Mouse (Mus musculus) thymus, adult 18-20 months (tissue): ENCODE data around the gene Spata21.

Experiments
- DNase-seq, 2 experiments: peaks; one replicate each; pipeline ENCODE4 v3.0.0; 2022; ENCODE audit warnings: mixed read lengths in 2 of 2

Spata21 gene

DNA sequence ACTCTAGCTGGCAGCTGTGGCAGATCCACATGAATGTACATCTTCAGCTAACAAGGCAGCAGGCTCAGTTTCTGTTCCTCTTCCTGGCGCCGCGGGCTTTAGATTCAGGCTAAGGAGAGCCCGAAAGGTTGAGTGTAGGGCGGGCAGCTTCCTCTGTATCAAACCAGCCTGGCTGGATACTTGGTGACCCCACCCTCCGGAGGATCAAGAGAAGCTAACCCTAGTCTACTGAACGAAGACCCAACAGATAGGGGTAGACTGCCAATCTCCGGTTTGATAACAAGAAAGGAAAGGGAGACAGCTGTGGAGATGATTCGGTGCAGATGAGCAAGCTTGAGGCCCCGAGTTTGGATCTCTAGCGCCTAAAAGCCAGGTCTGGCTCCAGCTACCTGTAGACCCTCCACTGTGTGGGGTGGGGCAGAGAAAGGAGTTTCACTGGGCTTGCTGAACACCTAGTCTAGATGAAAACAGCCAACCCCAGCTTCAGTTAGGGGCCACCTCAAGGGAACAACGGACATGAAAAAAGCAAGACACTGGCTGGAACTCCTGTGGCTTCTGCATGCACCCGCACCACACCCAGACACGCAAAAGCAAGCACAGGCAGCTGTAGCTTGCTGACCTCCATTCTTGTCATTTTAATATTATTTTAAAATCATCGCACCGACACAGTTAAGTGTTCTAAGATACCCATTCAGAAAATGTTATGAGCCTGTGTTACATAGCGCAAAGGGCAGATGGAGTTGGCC lies 11.2 kb upstream of the Spata21 start:
- no peak for DNase-seq

GRCm38 (mm10) chr4:141077681-141078509 lies 10.2 kb upstream of the Spata21 start, which contains the start of gene Necap2:
Gene Necap2, minus strand, starts transcription at chr4:141078357.
- peak; percentile 90 to 91 for DNase-seq

GRCm38 (mm10) chr4:141078510-141079137 lies 9.5 kb upstream of the Spata21 start:
- DNase-seq: no peak

- no peak for DNase-seq
Measured at GRCm38 (mm10) chr4:141086862-141087261, 1.3 kb upstream of the Spata21 start.

DNA sequence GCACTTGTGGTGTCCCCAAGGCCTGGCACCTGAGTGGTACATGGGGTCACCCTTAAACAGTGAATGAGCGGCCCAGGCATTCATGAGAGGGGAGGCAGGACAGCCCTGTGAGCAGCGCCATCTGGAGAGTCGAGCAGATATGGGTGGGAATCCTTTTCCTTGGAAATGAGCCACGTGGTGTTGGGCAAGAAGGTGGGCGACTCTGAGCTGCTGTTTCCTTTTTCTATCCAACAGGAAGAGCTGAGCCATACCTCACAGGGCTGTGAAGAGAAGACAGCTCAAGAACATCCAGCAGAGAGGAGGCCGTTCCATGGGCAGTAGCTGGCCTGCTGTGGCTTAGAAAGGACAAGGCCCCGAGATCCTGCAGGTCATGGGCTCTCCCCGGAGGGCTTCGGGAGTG lies 581 bp downstream of the Spata21 start:
- no peak for DNase-seq

DNA sequence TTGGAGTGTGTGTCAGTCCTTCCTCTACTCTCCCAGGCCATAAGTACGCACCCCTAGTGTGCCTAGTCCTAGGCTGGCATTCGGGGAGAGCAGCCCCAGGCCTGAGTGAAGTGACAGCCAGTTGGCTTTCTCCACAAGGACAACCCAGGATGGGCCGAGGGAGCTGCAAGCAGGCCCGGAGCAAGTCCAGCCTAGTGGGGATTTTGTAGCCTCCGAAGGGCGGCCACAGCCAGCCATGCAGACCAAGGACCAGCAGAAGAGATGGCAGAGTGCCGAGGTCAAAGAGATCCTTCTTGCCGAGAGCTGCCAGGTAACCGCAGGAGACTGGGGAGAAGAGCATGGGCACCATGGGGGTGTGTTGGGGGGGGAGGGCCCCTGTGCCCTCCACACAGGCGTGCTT lies 6.9 kb downstream of the Spata21 start:
- DNase-seq: no peak

- DNase-seq: no peak
Measured at GRCm38 (mm10) chr4:141096710-141097109, 8.6 kb downstream of the Spata21 start.

GRCm38 (mm10) chr4:141098935-141099334 lies 10.8 kb downstream of the Spata21 start:
- DNase-seq: no peak

GRCm38 (mm10) chr4:141099956-141100355 lies 11.8 kb downstream of the Spata21 start:
- DNase-seq: no peak

DNA sequence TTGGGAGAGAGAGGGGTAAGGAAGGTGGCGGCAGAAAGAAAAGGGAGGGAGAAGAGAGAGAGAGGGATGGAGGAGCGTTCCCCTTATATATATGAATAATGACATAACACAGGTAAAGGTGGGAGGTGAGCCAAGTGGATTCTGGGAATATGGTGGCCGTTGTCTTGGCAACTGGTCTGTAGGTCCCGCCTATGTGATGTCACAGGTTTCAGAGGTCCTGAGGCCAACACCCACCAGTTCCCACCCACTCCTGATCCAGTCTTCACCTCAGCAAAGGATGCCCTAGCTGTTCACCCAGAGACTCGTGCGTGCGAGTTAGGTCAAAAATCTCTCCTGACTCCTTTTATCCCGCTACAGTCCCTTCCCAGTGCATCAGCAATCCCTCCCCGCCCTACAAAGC lies 13.2 kb downstream of the Spata21 start:
- no peak for DNase-seq

GRCm38 (mm10) chr4:141101855-141102254 lies 13.7 kb downstream of the Spata21 start:
- no peak for DNase-seq

DNA sequence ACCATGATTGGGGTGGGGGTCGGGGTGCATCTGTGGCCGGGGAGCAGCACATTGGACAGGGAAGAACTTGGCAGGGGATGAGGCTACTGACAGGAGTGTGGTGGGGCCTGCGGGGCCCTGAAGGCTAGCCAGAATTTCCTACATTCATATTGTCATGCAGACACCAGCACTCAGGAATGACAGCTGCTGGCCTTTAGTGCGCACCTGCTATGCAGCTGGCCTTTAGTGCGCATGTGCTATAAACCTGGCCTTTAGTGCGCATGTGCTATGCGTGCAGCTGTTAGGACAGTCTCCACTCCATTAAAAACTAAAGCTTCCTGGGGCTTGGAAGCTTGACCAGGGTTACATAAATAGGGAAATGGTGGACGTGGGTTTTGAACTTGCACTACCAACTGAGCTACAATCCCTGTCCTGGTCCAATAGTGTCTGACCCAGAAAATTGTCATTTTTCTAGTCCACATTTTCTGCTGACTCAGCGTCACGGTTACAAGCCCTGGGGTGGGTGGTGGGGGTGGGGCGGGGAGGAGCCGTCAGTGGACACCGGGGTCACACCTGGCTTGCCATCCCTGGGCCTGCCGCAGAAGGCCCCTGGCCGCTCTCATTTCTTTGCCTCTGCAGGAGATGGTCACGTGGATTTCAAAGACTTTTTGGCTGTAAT lies 18.5 kb downstream of the Spata21 start:
- DNase-seq: no peak

DNA sequence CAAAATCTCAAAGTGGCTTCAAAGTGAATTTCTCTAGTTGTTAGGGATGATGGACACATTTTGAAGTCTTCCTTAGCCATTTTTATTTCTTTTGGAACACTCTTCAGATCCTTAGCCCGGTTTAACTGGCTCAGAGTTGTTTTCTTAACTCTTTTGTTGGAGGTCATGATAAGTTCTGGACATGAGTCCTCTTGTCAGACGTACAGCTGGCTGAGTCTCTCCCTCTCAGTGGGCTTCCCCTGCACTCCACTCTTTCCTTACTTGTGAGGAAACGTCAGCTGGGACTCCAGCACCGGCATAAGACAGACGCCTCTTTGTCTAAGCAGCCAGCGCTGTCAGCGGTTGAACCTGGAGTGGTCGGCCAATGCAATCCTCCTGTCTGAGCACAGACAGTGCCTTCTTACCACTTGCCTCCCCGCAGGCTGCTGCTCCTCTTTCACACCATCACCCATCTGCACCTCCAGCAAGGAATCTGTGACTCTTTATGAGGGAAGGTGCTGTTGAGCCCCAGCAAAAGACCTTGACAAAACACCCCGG lies 20.1 kb downstream of the Spata21 start:
- no peak for DNase-seq

GRCm38 (mm10) chr4:141113831-141114230 lies 25.7 kb downstream of the Spata21 start:
- DNase-seq: no peak

DNA sequence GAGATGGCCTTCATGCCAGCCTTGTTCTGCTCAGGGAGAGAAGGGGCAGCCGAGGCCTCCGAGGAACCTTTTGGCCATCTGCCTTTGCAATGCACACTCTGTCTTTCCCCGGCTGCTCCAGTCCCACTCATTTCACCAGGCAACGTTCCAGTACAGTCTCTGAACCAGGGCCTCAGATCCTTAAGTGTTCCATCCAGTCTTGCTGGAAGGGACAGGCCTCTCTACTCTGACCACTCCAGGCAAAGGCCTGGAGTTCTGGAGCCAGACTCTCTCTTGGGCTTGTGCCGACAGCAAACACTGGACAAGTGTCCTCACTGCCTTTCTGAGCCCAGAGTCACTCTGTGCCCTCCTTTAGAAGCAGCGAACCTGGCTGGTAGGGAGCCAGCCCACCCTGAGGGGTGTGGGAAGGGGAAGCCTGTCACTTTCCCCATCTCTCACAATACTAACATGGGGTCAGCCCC lies 26.4 kb downstream of the Spata21 start:
- no peak for DNase-seq

- DNase-seq: no peak
Measured at GRCm38 (mm10) chr4:141115398-141115797, 27.3 kb downstream of the Spata21 start.

- no peak for DNase-seq
Measured at GRCm38 (mm10) chr4:141118691-141119090, 30.6 kb downstream of the Spata21 start.

DNA sequence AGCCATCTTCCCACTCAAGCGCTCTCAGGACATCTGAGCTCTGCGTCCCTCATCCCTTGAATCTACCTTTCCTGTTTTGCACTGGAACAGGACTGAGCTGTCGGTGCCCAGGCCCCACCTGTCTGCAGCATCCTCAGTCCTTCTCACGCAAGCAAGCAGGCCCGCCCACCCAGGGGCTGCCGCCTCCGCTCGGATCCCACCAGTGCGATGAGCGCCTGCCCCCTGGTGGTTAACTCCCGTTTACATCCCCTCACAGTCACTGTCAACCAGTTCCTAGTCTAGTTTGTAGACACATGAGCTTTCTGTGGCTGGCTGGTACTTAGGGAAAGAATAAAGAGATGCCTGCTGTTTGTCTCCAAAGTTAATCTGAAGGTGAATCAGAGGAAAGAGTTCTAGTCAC lies 32.6 kb downstream of the Spata21 start:
- no peak for DNase-seq

DNA sequence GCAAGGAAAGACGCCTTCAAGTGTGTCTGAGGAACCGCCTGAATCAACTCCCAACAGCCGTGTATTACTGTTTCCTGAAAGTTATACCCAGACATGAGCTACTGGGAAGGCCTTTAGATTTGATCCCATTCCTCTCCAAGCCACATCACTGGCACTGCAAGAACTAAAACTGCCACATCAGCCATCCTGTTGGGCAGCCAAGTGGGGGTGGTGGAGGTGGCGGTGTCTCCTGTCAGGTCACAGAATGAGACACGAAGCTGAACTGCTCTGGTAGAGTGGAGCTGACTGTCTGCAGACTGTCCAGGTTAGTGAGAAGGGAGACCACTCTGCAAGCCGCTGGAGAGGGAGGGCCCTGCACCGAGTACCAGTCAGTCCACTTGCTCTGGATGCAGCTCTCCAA lies 34.5 kb downstream of the Spata21 start:
- DNase-seq: no peak

- no peak for DNase-seq
Measured at GRCm38 (mm10) chr4:141123065-141123464, 34.9 kb downstream of the Spata21 start.

DNA sequence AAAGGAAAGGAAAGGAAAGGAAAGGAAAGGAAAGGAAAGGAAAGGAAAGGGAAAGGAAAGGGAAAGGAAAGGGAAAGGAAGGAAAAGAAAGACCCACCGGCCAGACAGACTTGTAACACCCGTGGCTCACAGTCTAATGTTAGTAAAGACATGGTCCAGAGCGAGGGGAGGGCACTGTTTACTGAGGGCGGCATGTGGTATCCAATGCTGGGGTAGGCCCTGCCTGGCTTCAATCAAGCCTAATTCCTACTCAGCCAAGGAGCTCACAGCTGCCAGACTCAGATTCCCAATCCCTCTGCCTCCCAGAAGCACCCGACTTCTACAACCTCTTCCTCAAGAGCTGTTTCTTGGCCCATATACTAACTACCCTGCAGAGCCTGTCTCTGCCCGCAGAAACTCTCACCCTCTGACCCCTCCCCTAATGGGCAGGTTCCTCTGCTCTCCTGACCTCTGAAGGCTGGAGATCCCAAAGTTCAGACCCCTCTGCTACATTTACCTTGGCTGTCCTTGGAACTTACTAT lies 41.1 kb downstream of the Spata21 start:
- no peak for DNase-seq

DNA sequence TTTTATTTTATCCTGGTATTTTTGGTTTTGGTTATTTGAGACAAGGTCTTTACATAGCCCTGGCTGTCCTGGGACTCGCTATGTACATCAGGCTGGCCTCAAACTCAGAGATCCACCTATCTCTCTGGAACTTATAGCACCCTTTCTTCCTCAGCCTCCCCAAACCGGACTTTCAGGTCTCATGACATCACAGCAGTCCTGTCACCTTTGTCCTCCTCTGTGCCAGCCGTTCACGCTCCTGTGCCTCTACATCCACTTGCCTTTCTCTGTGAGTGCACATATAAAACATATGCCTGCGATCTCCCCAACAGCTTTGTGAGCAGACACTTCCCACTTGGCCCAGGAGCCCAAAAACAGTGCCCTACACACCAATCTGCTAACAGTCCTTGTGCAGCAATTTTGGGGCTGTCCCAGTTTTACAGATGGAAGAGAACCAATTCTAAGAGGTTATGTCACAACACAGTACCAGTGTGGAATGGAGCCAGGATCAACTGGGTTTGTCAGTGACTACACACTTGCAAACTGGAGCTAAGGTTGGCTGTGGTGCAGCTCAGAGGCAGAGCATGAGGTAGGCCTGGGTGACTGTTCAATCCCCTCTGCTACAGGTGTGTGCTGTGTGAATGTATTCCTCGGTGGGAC lies 42.7 kb downstream of the Spata21 start:
- no peak for DNase-seq
